Mouse (Mus musculus) urinary bladder, postnatal 14 days (tissue): ENCODE measurements at regions not wholly inside any gene's neighbourhood (a gene's known extent, or its start where the extent isn't known, plus 50 kb on each side); places are given as distances from the start of the nearest gene placed in this dataset.
A peak's percentile ranks its signal among the peaks of the same experiment; 100 is the strongest.

ENCODE experiments used
- DNase-seq: peaks from one replicate; pipeline ENCODE4 v3.0.0; 2021; ENCODE audit warnings: low spot score

DNA sequence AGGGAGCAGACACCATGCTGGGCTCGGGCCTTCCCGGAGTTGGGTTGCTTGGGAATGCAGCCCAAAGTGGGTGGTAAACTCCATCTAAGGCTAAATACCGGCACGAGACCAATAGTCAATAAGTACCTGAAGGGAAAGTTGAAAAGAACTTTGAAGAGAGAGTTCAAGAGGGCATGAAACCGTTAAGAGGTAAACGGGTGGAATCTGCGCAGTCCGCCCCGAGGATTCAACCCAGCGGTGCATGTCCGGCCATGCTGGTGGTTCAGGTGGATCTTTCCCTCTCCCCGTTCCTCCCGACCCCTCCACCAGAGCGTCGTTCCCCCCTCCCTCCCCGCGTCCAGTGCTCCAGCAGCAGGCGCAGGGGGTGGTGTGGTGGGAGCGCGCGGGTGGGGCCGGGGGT is 179.1 kb upstream of the Arhgef26 start:
- DNase-seq: peak; percentile 38

DNA sequence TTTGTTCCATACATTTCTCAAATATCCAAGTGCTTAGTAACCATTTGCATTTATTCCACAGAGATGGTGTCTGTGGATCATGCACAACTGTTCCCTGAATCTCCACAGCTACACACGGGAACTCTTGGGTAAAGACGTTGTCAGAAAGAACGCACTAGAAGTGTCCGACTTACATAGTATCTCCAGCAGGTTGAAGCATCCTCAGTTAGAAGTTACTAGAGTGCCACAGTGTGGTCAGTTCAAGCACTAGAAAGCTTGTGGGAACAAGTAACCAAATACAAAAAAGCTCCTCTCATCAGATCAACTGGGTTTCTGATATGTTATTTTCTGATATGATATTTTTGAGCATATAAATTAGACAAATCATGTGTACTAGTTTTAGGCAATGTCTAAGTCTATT is 167.5 kb upstream of the Arhgef26 start:
- DNase-seq: no peak

DNA sequence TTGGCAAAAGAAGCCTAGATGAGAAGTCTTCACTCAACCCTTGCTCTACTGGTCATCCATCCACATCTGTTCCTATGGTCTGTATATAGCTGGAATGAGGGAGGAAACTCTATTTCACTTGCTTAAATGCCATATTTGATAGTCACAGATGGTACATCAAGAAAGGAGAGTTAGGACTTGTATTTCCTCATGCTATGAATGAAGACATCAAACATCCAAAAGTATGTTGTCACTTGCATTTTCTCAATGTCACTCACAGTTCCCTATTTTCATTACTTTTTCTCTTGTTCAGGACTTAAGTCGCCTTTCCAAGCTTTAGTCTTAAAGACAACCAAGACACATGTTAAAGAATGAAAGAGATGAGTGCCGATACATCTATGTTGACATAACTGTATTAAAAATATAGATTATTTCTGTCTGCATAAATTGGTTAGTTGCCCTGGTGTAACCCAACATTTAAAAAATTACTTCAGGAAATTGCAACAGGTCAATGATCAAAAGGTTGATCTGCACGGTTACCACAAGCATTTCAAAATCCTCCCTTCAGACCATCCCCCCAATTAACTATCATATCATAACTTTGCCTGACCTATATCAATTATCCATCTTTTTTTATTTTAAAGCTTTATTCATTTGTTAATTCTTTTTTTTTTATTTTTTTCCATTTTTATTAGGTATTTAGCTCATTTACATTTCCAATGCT is 150.2 kb upstream of the Arhgef26 start:
- DNase-seq: no peak

DNA sequence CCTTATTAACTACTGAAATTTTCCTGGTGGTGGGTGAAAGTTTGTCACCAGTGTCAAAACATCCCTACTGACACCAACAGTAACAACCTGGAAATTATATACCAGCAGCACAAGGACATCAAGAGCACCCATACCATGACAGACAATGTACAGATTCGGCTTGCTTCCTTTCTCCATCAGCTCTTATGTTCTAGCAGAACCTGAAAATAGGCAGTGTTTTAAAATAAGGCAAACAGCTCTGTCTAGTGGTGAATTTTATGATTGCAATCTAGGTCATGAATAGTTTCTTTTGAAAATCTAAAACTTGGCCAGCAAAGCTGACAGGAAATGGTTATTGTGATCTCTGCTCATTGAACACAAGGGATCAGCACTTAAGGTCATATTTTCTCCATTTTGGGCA is 145.7 kb upstream of the Arhgef26 start:
- DNase-seq: no peak

DNA sequence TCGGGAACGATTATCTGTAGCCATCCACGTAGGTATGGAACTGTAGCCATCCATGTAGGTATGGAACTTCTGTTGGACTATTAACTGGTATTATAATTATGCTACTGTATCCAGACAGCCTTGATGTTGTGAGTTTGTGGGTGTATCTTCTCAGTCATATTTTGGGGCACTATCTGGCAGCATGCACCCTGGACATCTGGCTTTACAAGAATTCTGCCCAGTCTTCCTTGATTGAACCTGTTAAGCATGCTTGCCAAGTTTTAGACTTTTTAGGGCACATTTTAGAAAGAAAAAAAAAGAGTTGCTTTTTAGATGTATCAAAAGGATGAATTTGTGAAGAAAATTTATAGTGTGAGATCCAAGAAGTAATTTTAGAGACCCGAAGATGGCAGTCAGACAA is 143.7 kb upstream of the Arhgef26 start:
- no peak for DNase-seq

DNA sequence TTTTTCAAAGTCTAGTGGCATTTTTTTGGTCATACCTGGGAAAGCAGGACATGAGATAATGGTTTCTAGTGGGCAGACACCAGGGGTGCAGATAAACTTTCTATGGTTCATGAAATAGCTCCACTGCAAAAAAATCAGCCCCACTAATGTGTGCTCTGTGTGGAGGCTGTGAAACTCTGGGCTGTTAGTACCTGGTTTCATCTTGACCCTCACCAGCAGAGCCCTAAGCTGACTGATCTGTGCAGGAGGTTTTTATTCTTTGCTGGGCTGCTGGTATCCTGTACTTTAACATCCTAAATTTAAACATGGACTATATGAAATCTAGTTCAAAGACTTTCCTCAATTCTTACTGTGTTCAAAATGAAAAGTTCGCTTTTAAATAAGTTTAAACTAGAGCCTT is 141.5 kb upstream of the Arhgef26 start:
- DNase-seq: no peak

DNA sequence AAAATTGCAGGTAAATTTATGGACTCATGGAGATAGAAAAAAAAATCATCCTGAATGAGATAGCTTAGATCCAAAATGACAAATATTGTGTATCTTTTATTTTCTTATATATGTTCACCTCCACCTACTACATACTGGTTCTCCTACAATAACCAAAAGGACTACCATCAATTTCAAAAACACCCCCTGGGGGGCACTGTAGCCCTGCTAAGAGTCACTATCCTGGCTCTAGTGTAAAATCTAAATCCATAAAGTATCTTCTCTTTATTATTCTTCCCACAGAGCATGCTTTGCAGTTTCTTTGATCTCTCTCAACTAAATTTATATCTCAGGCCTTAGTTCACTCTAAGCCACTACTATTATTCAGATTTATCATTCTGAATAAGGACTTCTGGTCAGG is 122.3 kb upstream of the Arhgef26 start:
- peak; percentile 65 for DNase-seq

DNA sequence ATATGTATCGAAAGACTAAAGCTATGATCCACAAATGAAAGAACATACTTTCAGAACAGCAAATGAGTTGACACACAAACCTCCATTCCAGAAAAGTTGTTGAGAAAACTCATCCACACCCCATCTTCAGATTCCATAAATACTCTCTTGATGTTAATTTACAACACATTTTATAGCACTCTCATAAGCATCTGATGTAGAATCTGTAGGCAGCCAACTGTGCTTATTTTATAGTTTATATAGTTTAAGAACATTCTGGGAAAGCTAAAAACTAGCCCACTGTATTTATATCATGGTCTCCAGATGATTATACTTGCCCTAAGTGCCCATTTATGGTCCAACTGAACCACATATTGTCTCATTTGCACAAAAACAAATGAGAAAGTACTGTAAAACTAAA is 120.8 kb upstream of the Arhgef26 start:
- DNase-seq: no peak

DNA sequence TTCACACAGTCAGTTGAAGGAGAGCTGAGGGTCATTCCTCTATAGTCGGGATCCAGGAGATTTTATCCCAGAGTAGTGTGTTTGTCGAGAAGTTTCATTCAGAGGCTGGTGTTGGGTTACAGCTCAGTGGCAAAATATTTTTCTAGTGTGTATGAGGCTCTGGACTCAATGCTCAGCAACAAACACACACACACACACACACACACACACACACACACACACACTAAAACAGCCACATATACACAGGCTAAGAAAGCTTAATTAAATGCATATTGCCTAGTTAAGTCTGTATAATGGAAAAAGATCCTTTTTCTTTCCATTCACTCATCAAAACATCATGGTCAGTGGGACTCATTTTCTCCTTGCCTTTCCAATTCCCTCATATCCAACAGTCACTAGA is 110.4 kb upstream of the Arhgef26 start:
- DNase-seq: no peak

DNA sequence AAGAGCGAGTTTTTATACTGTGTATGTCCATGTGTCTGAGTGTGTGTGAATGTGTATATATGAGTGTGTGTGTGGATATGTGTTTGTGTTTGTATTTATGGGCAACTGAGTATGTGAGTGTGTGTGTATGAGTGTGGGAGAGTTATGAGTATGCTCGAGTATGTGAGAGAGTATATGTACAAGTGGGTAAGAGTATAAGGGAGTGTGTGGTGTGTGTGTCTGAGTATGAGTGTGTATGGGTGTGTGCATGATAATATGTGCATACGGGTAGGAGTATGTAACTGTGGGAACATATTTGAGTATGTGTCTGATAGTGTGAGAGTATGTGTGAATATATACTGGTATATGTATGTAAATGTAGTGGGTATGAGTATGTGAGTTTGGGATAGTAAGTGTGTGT is 110.0 kb upstream of the Arhgef26 start:
- no peak for DNase-seq

DNA sequence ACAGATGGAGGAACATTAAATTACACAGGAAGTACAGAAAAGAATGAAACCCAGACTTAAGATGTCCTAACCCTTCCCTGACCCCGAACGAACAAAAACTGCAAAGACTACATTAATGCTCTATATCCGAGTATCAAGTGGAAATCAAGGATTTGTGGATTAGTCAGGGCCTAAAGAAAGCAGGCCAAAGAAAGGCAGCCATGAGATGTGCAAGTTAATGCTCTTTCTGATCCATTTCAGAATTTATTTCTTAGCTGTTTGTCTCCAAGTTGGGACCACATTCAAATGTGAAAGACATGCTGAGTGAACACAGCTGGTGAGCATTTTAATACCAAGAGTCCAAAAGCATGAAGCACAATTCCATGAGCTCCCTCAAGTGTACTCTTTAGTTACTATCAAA is 97.1 kb upstream of the Arhgef26 start:
- peak; percentile 3 for DNase-seq

DNA sequence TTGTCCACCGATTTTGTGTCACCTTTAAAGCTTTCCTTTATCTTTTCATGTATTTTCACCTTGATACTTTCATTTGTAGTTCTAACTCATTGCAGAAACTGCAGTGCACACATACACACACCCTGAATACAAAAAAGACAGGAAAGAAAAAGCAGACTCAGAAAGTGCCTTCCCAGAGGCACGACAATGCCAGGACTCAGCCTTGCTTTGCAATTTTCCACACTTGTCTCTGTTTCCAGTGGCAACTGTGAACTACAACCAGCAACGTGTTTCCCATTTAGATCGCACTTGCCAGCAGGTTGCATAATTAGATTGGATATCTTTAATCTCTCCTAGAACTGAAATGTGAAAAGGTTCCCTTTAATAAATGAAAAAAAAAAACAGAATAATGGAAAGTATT is 66.4 kb upstream of the Arhgef26 start:
- no peak for DNase-seq

DNA sequence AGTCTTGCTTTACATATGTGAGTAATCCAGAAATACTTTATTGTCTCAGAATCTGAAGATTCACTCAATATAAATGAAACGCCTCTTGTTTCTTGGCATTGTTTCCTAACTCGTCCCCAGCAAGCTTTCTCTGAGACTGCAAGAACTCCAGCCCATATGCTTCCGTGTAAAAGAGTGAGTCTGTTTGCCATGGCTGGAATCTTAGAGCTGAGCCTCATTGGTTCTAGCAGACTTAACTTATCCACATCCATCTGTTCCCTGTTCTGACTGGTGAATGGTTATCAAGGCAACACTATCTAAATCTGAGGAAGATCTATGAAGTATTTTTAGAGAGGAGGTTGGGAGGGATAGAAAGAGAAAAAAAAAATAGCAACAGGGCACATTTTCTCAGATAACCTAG is 59.9 kb upstream of the Arhgef26 start:
- no peak for DNase-seq

DNA sequence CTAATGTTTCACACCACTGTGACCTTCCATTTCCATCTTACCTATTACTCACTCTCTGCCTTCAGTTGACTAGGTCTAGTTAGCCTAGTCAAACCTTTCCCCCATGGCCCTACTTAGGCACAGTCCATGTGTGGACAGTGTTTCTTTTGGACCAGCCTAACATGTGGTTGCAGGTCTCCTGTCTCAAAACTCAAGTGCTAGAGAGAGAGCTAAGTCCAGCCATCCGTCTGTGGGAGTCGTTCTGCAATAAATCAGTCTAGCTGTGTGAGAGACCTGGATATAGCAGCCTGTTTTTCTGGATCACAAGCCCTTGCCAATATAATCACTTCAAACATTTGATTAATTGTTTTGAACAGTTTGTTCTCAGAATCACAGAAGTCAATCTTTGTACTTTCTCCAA is 57.2 kb upstream of the Arhgef26 start:
- DNase-seq: no peak
